Mouse (Mus musculus): ENCODE measurements at regions not wholly inside any gene's neighbourhood (a gene's known extent, or its start where the extent isn't known, plus 50 kb on each side); places are given as distances from the start of the nearest gene placed in this dataset.

GRCm38 (mm10) chr16:29871395-29871794, 192.8 kb upstream of the Hes1 start:
- DNase-seq (ENCODE audit: low spot score): no peak

DNA sequence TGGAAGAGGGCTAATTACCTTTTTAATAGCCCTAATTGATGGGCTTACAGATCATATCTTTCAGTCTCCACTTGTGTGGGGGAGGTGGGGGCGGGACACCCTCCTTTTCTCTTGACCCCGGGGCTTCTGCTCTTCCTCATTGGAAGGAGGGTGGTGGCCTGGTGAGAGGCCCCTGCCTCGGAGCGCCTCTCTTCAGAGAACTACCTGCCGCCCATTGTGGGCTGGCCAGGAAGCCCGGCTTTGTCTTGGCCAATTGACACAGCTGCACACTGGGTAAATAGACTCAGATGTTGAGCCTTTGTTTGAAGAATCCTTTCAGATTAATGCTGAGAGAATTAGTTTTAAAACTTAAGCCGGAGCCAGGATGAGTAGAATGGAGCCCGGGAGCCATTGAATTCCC, 188.0 kb upstream of the Hes1 start:
- DNase-seq (ENCODE audit: low spot score): no peak

DNA sequence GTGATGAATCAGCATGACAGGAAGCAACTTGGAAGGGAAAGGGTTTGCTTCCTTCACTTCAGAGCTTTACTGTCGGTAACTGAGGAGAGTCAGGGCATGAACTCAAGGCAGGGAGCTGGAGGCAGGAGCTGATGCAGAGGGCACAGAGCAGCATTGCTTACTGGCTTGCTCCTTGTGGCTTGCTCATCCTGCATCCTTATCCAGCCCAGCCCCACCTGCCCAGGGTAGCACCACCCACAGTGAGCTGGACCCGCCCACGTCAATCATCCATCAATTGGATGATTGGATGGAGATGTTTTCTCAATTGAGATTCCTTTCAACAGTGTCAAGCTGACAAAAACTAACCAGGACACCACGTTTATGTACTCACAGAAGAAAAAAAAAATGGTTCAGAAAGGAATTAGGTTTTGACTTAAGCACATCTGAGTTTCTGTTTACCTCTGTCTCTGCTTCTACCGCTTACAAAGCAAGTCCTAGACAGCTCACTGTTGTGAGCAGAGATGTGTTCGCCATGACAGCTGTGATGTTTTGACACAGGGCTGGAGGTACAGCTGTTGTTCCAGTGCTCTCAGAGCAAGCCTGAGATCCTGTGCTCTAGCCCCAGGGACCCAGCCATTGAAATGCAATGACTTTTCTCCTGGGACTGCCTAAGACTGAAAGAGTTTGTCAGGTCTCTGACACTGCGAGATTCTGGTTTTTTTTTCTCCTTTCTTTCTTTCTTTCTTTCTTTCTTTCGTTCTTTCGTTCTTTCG, 186.6 kb upstream of the Hes1 start:
- DNase-seq (ENCODE audit: low spot score): no peak

- no peak for DNase-seq (ENCODE audit: low spot score)
Measured at GRCm38 (mm10) chr16:29879665-29880064, 184.5 kb upstream of the Hes1 start.

GRCm38 (mm10) chr16:29881497-29881896, 182.7 kb upstream of the Hes1 start:
- DNase-seq (ENCODE audit: low spot score): no peak

DNA sequence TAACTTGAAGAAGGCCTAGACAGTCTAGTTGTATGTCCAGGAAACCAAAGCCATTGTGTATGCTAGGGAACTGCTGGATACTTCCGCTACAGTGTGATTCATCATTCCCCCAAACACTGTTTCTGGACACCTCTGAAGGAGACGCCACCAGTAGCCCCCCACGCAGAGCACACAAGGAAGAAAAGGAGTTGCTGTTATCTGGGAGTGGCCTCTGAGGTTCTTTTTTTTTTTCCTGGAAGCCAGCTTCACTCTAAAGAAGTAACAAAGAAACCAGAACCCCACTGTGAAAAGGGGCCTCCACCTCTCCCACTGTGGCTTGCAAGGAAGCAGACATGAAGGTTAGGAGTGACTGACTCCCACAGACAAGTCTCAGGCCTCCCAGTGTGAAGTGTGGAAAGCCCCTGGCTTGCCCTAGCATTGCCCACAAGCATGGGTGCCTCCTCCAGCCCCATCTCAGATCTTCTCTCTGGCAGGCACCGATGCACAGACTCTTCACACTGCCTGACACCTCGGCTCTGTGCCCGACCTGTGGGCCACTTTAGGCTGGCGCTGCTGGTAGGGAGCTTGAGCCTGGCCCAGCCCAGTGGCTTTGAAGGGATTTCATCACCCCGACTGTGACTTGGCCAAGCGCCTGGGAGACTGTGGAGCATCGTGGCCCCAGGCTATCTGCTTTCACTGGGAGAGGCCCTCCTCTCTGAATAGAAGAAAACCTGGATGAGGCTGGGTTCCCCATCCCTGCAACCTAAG, 181.8 kb upstream of the Hes1 start:
- no peak for DNase-seq (ENCODE audit: low spot score)

GRCm38 (mm10) chr16:29883252-29883992, 180.8 kb upstream of the Hes1 start:
- DNase-seq (ENCODE audit: low spot score): no peak

- DNase-seq (ENCODE audit: low spot score): no peak
Measured at GRCm38 (mm10) chr16:29884899-29885298, 179.3 kb upstream of the Hes1 start.

GRCm38 (mm10) chr16:29886755-29887154, 177.4 kb upstream of the Hes1 start:
- no peak for DNase-seq (ENCODE audit: low spot score)

DNA sequence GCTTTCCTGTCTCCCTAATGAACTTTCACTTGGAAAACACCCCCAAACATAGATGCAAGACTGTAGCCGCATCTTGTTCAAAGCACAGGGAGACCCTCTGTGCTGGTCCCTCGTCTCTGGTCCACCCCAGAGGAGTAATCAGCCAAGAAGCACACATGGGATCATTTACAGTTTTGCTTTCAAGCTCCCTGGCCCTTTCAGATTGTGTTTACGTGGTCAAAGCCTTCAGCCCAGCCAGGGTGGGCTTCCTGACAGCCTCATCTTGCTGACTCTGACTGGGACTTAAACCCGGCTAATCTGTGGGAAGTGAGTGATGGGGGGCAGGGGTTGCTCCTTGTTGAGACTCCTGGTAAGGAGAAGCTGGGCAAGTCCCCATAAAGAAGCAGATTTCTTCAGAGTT, 174.8 kb upstream of the Hes1 start:
- no peak for DNase-seq (ENCODE audit: low spot score)

DNA sequence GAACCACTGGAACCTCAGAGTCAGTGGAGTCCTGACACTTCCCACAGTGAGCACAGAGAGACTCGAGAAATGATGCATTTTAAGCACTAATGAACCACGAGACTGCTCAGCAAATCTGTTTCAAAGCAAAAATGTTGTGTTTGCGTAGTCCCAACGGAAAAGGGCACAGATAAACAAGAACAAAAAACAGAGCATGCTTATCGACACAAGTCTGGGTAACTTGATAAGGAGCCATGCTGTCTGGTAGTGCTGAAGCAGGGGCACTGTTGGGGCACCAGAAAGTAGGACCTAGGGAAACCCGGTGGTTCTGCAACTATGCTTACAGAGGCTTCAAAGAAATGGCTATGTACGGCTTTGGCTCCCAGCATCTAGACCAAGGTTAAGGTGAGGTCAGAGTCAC, 172.7 kb upstream of the Hes1 start:
- DNase-seq (ENCODE audit: low spot score): no peak

DNA sequence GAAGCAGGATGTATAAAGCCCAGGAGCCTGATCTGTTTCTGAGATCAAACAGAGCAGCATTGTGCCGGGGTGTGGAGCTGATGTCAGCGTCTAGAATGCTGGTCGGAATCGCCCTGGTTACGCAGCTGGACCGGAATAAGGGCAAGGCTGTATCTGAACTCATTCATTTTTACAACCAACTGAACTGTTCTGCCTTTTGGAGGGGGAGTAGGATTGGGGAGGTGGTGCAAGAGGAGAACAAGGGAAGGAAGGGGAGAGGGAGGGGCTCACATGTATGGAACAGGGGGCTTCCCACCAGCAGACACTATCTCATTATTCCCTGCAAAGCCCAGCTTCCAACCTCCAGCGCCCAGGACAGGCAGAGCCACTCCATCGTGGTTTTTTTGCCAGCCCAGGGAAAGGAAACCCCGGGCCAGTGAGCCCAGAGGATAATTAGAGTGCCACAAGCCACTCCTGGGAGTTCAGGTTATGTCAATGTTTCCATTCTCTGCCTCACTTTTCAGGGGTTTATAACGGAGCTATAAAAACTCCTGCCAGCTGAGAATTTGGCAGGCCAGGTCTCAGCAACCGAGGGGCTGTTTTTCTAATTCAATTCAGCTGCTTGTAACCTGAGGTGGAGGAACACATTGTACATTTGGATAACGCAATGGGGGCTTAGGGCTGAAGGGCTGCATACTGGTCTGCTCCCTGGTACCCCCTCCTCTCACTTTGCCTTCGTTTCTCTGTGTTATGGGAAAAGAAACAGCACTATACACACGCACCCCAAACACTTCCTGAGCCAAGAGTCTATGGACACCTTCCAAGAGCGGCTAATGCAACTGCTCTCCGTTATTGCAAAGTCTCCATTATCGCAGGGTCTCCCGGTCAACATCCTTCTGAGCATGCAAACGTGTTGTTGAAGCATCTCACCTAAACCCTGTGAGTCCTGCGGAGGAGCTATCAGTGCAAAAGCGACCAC, 170.0 kb upstream of the Hes1 start:
- DNase-seq (ENCODE audit: low spot score): no peak

GRCm38 (mm10) chr16:29896393-29896792, 167.8 kb upstream of the Hes1 start:
- no peak for DNase-seq (ENCODE audit: low spot score)

DNA sequence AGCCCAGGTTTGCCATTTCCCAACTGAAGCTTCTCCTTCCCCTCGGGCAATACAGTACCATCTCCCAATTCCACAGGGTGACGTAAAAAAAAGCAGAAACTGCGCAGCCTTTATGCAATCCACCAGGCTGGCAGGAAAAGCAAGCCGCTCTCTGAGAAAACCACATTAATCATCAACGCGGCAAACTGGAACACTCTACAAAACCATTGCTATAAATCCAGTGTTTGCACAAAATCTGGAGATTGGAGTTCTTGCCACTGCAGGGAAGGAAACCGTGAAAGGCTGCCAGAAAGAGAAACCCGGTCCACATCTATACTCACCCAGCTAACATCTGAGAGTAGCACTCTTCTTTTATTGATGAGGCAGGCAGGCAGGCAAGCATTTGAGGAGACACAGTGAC, 160.7 kb upstream of the Hes1 start:
- no peak for DNase-seq (ENCODE audit: low spot score)

- DNase-seq (ENCODE audit: low spot score): no peak
Measured at GRCm38 (mm10) chr16:29904183-29904775, 159.9 kb upstream of the Hes1 start.

DNA sequence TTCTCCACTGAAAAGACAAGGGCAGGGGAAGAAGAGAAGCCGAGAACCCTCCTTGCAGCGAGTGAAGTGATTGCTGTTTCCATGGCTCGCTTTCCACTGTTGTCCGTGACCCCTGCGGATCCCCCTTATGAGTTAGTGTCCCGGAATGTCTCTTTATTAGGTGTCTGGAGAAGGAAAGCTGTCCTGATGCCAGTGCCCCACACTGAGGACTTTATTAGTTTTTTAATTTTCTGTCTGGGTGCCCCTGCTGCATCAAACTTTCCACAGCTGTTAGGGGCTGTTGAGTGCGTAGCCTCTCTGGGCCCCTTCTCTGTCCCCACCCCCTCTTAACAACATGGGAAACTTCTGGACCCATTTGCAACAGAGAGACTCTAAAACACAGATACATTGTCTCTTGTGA, 156.9 kb upstream of the Hes1 start:
- DNase-seq (ENCODE audit: low spot score): no peak

- no peak for DNase-seq (ENCODE audit: low spot score)
Measured at GRCm38 (mm10) chr16:29908031-29908430, 156.2 kb upstream of the Hes1 start.

GRCm38 (mm10) chr16:29909923-29910465, 154.2 kb upstream of the Hes1 start:
- DNase-seq (ENCODE audit: low spot score): no peak

DNA sequence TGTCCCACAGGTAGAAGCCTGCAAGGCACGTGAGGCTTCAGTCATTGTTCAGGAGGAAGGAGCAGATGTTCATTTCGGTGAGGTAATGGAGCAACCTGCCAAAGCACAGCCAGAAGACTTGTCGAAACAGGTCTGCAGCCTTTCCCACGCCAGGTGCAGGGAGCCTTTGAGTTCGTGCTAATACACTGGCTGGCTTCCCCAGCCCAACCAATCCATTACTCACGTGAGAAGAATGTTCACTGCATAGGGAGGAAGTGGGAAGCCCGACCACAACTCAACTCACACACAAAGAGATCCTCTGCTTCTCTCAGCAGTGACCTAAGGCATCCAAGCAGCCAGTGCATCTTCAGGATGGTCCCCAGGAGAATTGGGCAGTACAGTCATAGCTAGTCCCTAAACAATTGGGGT, 153.0 kb upstream of the Hes1 start:
- DNase-seq (ENCODE audit: low spot score): no peak

GRCm38 (mm10) chr16:29913357-29914010, 150.7 kb upstream of the Hes1 start:
- DNase-seq (ENCODE audit: low spot score): no peak

GRCm38 (mm10) chr16:29915346-29915745, 148.8 kb upstream of the Hes1 start:
- no peak for DNase-seq (ENCODE audit: low spot score)

Measured in layer of hippocampus, adult 9-10 months (tissue).